Mouse (Mus musculus) heart, postnatal 10 days (tissue): Measurements from ENCODE around the gene Irs3. TPM values are rescaled to one million over a fixed set of nuclear protein-coding genes. Genes with fewer than 3 reads are reported as not detected.

Experiments
- DNase-seq, 2 experiments: peaks; one replicate each; pipeline ENCODE4 v3.0.0; 2021
- intact Hi-C: fragments of 180-260 bp; cut with DNase I; formaldehyde crosslinking; loops from one replicate; pipeline ENCODE4 v1.15.1; 2025
- total RNA-seq, 2 experiments: library from RNA; stranded (reverse); gene quantifications; 2 replicates each; pipeline ENCODE4 v1.2.3; 2021

The Irs3 gene
- total RNA-seq, 2 experiments from 2014 or later = 0.24 to 0.35 TPM

GRCm38 (mm10) chr5:137660064-137660688 lies 14.7 kb upstream of the Irs3 start:
- DNase-seq = peak; percentile 83 to 87
- intact Hi-C loops = no loop called here

GRCm38 (mm10) chr5:137656977-137657376 lies 11.5 kb upstream of the Irs3 start:
- intact Hi-C loops = loop anchor here (1.0 kb wide), 2 partner anchors 84 to 100 kb away; partner anchors contain the start of gene Nyap1
- DNase-seq = peak; percentile 85 to 90

GRCm38 (mm10) chr5:137654746-137655145 lies 9.2 kb upstream of the Irs3 start:
- DNase-seq = peak in 1 of 2 experiments; percentile 51
- intact Hi-C loops = no loop called here

- intact Hi-C loops = no loop called here
- no peak for DNase-seq
These were observed 7.9 kb upstream of the Irs3 start for GRCm38 (mm10) chr5:137653366-137653765.

GRCm38 (mm10) chr5:137652474-137652873 lies 7.0 kb upstream of the Irs3 start:
- DNase-seq = peak; percentile 77 to 88
- intact Hi-C loops = loop anchor here (1.0 kb wide), 1 partner anchor 67 kb away; no protein-coding TSS in a partner anchor

- intact Hi-C loops = loop anchor here (10.0 kb wide), 1 partner anchor 265 kb away; no protein-coding TSS in a partner anchor
- no peak for DNase-seq
These were observed 4.4 kb upstream of the Irs3 start for GRCm38 (mm10) chr5:137649669-137650571.

- intact Hi-C loops = loop anchor here (10.0 kb wide), 1 partner anchor 264 kb away; no protein-coding TSS in a partner anchor
- DNase-seq = no peak
These were observed 3.7 kb upstream of the Irs3 start for GRCm38 (mm10) chr5:137649251-137649650.

- DNase-seq = no peak
- intact Hi-C loops = loop anchor here (10.0 kb wide), 1 partner anchor 263 kb away; no protein-coding TSS in a partner anchor
These were observed 2.5 kb upstream of the Irs3 start for GRCm38 (mm10) chr5:137647827-137648601.

GRCm38 (mm10) chr5:137645091-137645651 lies 343 bp downstream of the Irs3 start:
- intact Hi-C loops = loop anchor here (10.0 kb wide), 1 partner anchor 260 kb away; no protein-coding TSS in a partner anchor
- DNase-seq = no peak

- intact Hi-C loops = loop anchor here (10.0 kb wide), 1 partner anchor 260 kb away; no protein-coding TSS in a partner anchor
- DNase-seq = no peak
These were observed 1.0 kb downstream of the Irs3 start for GRCm38 (mm10) chr5:137644484-137644883.

GRCm38 (mm10) chr5:137642886-137643285 lies 2.6 kb downstream of the Irs3 start:
- DNase-seq = no peak
- intact Hi-C loops = loop anchor here (10.0 kb wide), 1 partner anchor 258 kb away; no protein-coding TSS in a partner anchor

- intact Hi-C loops = loop anchor here (10.0 kb wide), 1 partner anchor 256 kb away; no protein-coding TSS in a partner anchor
- no peak for DNase-seq
These were observed 4.5 kb downstream of the Irs3 start, which contains the start of gene Sap25 for GRCm38 (mm10) chr5:137641054-137641453. Gene Sap25, plus strand, starts transcription at chr5:137641334.

- intact Hi-C loops = no loop called here
These were observed 6.0 kb downstream of the Irs3 start for GRCm38 (mm10) chr5:137639472-137639871.

GRCm38 (mm10) chr5:137633397-137634084 lies 12.0 kb downstream of the Irs3 start:
- intact Hi-C loops = no loop called here
- no peak for DNase-seq

More at GRCm38 (mm10) chr5:137639472-137639871, 6.0 kb downstream of the Irs3 start:
- DNase-seq = no peak

GRCm38 (mm10) chr5:137631591-137631990 lies 13.9 kb downstream of the Irs3 start:
- intact Hi-C loops = loop anchor here (2.0 kb wide), 1 partner anchor 31 kb away; the partner anchor contains the start of gene Mospd3
- DNase-seq = no peak

- peak; percentile 52 to 58 for DNase-seq
- intact Hi-C loops = loop anchor here (2.0 kb wide), 1 partner anchor 30 kb away; the partner anchor contains the start of gene Mospd3
These were observed 14.3 kb downstream of the Irs3 start for GRCm38 (mm10) chr5:137631171-137631570.

- peak; percentile 55 to 58 for DNase-seq
- intact Hi-C loops = loop anchor here (2.0 kb wide), 1 partner anchor 30 kb away; the partner anchor contains the start of gene Mospd3
These were observed 14.9 kb downstream of the Irs3 start for GRCm38 (mm10) chr5:137630602-137631001.

- DNase-seq = peak in 1 of 2 experiments; percentile 36
- intact Hi-C loops = loop anchor here (2.0 to 5.0 kb wide), 2 partner anchors 29 to 98 kb away; partner anchors contain the start of genes Epo, Gnb2 and Mospd3
These were observed 15.5 kb downstream of the Irs3 start for GRCm38 (mm10) chr5:137629906-137630545.
